Mouse (Mus musculus) embryo, embryonic 11.5 days (tissue): ENCODE measurements at regions not wholly inside any gene's neighbourhood (a gene's known extent, or its start where the extent isn't known, plus 50 kb on each side); places are given as distances from the start of the nearest gene placed in this dataset.

Source experiments
- DNase-seq: peaks from one replicate; pipeline ENCODE4 v3.0.0-alpha.2; 2012; ENCODE audit warnings: low read depth, low spot score

GRCm38 (mm10) chr9:73173589-73174247 is 60.5 kb downstream of the Rsl24d1 start:
- no peak for DNase-seq

- no peak for DNase-seq
Measured at GRCm38 (mm10) chr9:73176645-73177044, 63.4 kb downstream of the Rsl24d1 start.

DNA sequence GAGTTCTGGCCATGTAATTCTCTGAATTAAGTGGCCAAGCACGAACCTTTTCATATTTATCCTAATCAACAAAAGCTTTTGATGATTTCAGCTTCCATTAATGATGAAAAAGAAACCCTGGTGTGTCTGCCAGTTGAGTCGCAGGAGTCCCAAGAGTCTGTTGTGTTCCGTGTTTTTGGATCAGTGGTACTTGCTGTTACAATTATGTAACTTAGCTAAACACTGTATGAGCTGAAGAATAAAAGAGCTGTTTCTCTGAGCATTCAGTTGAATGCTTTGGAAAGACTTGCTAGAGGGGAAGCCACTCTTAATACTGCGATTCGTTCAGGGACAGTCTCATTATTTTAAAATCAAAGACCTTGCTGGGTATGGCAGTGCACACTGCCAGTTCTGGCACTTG is 70.1 kb downstream of the Rsl24d1 start:
- no peak for DNase-seq

DNA sequence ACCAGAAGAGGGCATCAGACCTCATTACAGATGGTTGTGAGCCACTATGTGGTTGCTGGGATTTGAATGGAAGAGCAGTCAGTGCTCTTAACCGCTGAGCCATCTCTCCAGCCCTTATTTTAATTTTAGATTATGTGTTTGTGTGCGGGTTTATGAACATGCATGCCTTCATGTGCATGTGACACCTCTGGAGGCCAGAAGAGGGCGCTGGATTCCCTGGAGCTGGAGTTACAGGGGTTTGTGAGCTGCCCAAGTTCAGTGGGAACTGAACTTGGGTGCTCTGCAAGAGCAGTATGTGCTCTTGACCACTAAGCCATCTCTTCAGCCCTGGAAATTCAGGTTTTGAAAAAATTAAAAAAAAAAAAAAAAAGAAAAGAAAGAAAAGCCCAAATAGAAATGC is 71.7 kb downstream of the Rsl24d1 start:
- no peak for DNase-seq

- DNase-seq = peak; percentile 11
Measured at GRCm38 (mm10) chr9:73192271-73192785, 79.1 kb downstream of the Rsl24d1 start.

- no peak for DNase-seq
Measured at GRCm38 (mm10) chr9:73198261-73199085, 85.2 kb downstream of the Rsl24d1 start.

DNA sequence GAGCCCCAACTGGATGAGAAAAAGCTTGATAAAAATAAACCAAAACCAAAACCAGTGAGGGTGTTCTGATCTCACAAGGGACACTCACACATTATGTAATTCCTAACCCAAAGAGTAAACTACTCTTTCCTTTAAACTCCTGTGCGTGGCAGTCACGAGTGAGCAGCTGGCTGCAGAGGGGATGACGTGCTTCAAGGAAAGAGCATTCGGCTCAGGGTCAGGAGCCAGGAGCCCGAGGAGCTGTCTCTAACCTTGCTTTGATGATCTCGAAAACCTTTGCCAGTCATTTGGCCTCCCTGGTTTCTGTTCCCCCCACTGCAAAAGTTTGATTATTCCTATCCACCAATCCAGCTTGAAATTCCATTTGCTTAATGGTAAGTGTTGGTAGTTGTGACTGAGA is 109.9 kb downstream of the Rsl24d1 start:
- DNase-seq = no peak

- no peak for DNase-seq
Measured at GRCm38 (mm10) chr9:73240188-73240587, 127.0 kb downstream of the Rsl24d1 start.

DNA sequence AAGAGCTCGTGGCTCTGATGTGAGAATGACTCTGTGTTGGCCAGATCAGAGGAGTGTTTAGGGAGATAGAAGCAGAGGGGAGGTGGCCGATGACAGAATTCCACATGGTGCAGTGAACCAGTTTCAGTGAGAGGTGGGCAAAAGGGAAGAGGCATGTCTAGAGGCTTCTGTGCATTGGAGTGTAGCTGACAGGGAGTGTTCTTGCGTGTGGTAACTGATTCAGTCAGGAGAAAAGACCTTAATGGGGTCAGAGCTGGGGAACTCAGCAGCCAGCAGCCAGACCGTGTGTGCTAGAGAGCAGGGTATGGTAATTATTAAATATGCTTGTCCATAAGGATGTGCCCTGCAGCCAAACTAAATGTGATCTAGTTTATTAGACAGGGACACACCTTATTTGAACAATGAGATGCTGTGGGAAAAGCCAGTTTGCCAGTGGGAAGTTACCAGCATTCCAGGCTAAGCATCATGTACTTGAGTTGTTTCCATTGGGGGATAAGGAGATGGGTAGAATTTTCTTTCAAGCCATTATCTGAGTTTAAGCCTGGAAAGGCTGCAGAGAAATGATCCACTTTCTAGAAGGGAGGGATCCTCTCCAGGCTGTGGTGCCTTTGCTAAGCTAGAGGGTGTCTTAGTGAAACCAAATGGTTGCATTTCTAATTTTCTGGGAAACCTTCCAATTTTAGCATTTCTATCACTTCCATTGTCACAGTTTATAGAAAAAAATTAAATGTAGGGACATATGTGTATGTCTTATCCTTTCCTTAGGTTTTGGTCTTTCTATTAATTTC is 129.5 kb downstream of the Rsl24d1 start:
- DNase-seq = no peak

- DNase-seq = no peak
Measured at GRCm38 (mm10) chr9:73244177-73244576, 131.0 kb downstream of the Rsl24d1 start.

- no peak for DNase-seq
Measured at GRCm38 (mm10) chr9:73245524-73245923, 132.3 kb downstream of the Rsl24d1 start.

GRCm38 (mm10) chr9:73258171-73258570 is 144.9 kb downstream of the Rsl24d1 start:
- DNase-seq = no peak

GRCm38 (mm10) chr9:73258640-73259039 is 145.4 kb downstream of the Rsl24d1 start:
- DNase-seq = no peak

DNA sequence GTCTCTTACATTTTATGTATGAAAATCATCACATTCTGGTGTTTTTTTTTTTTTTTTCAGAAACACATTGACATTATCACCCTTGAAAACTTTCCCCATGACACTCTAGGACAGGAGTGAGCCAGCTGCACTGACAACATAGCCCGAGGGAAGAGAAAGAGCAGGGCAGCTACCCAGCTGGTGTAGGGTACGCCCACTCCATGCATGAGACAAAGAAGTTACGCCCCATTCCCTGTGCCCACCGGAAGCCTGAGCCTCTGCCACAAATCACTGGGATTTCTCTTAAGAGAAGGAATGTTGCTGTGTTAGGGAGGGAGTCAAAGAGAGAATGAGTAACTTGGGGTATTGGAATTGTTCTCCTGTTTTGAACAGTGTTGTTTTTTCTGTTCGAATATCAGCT is 149.5 kb downstream of the Rsl24d1 start:
- no peak for DNase-seq

- DNase-seq = no peak
Measured at GRCm38 (mm10) chr9:73270249-73270648, 157.0 kb downstream of the Rsl24d1 start.

DNA sequence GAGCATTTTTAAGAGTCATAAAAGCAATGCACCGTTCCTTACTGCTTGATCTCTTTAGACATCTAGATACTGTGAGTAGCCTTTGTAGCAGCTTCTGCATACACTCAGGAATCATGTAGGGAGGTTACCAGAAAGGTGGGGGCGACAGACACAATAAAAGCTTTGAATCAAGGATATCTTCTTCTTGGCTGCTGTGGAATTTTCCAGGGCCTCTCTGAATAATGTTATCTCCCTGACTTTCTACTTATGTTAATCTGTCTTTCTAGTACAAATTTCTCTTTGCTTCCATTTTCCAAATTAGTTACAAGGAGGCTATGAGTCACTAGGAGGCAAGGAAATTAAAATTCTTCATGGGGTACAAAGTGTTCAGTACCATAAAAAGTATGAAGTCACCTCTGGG is 159.4 kb downstream of the Rsl24d1 start:
- no peak for DNase-seq

DNA sequence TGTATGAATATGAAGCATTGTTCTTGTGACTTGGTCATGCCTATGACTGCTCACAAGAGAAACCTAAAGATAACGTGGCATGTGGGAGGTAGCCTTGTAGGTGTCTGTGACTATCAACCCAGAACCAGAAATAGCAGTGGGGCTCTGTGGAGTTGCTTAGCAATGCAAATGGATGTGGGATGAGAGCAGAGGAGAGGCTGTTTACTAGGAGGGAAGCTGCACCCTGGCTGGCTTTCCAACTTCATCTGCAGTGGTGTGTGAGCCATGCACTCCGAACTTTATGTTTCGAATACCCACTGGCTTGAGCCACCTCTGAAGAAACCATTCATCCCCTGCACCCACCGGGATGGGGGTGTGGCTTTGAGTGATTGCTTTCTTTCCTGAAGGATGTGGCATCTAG is 160.5 kb downstream of the Rsl24d1 start:
- no peak for DNase-seq

DNA sequence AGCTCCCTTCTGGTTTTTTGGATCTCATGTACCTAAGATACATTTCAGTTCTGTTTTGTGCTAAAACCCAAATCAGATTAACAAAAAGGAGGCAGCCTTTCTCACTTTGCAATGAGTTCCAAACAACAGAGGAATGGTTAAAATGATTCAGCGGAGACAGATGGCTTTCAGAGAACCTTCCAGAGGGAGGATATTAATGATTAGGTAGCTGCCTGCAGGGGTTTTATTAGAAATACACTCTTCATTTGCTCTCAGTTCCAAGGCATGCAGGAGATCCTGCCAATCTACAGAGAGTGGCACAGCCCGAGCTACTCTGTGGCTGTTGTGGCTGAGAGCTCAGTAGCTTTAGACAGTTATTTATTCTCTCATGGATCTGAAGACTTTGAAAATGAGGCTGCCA is 162.4 kb downstream of the Rsl24d1 start:
- DNase-seq = no peak

DNA sequence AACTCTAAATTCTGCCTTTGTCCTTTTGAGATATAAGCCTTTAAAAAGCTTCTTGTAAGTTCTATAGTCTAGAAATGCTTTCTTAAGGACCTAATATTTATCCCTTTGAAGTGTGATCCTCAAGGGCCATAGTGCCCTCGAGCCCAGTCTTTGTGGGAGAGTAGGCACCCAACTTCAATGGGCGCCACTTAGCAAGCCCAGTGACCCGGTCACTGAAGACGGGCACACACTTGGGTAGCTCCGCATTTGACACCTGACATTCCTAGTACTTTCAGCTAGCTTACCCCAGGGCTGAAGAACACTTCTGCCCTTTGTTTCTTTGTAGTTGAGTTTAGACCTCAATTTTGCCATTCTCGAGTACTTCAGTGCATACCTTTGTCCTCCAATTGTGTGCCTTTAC is 182.1 kb downstream of the Rsl24d1 start:
- no peak for DNase-seq

- peak; percentile 7 for DNase-seq
Measured at GRCm38 (mm10) chr9:73302156-73302918, 189.1 kb downstream of the Rsl24d1 start.

DNA sequence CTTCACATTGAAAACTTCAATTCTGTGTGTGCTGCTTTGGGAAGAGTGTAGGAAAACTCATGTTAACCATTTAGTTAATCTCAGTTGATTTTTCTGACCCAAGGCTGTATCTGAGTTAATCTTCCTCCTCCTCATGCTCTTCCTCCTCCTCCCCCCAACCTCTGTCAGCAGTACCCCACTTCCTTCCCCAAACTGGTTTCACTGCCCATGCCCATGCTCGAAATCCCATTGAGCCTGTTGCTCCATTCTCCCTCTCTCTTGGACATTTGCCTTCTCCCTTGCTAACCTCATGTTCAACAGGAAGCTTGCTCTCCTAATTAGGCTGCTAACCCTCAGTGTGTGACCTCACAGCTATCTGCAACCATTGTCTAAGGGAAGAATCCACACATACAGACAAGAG is 203.8 kb downstream of the Rsl24d1 start:
- no peak for DNase-seq
